Mouse (Mus musculus): ENCODE measurements at regions not wholly inside any gene's neighbourhood (a gene's known extent, or its start where the extent isn't known, plus 50 kb on each side); places are given as distances from the start of the nearest gene placed in this dataset.

- Histone ChIP-seq H3K4me2 (no peak overlapping the region), H3K4me3 (ENCODE audit: low read depth, low read length) (no peak overlapping the region), H3K4me1 (replicated peaks; ENCODE audit: control insufficient read depth, insufficient read depth, low read length) (no peaks in the 10 kb centered on the region), H3K9ac (ENCODE audit: low read depth, low read length) (no peak overlapping the region), H3K9me3 (ENCODE audit: control insufficient read depth, low read length) (no peaks in the 10 kb centered on the region), H3K27ac (ENCODE audit: low read depth, low read length) (no peak overlapping the region), H3K36me3 (ENCODE audit: control insufficient read depth, insufficient read depth, low read length) (no peaks in the 10 kb centered on the region), H3K27me3 (replicated peaks; ENCODE audit: control insufficient read depth, insufficient read depth, low read length) (no peaks in the 10 kb centered on the region)
- ATAC-seq (replicated peaks; ENCODE audit: low FRiP score) (no peak), DNase-seq (ENCODE audit: low spot score) (no peak)
- 55% methylated on average over 2 of the region's 2 CpGs for WGBS
These were observed 151.2 kb upstream of the Kcnip4 start for GRCm38 (mm10) chr5:49675885-49676284.

- Histone ChIP-seq H3K27ac (ENCODE audit: low read depth, low read length) (no peak overlapping the region), H3K4me3 (ENCODE audit: low read depth, low read length) (no peak overlapping the region), H3K4me1 (replicated peaks; ENCODE audit: control insufficient read depth, insufficient read depth, low read length) (no peaks in the 10 kb centered on the region), H3K36me3 (ENCODE audit: control insufficient read depth, insufficient read depth, low read length) (no peaks in the 10 kb centered on the region), H3K4me2 (no peak overlapping the region), H3K9me3 (ENCODE audit: control insufficient read depth, low read length) (no peaks in the 10 kb centered on the region), H3K9ac (ENCODE audit: low read depth, low read length) (no peak overlapping the region), H3K27me3 (replicated peaks; ENCODE audit: control insufficient read depth, insufficient read depth, low read length) (no peaks in the 10 kb centered on the region)
- ATAC-seq (replicated peaks; ENCODE audit: low FRiP score) (no peak), DNase-seq (ENCODE audit: low spot score) (no peak)
These were observed 140.5 kb upstream of the Kcnip4 start for GRCm38 (mm10) chr5:49665196-49665595.

- no peaks in the 10 kb centered on the region for H3K27me3 ChIP-seq (replicated peaks; ENCODE audit: control insufficient read depth, insufficient read depth, low read length)
- no peak overlapping the region for H3K9ac ChIP-seq (ENCODE audit: low read depth, low read length)
- H3K4me1 ChIP-seq (replicated peaks; ENCODE audit: control insufficient read depth, insufficient read depth, low read length), result no peaks in the 10 kb centered on the region
- no peak for DNase-seq (ENCODE audit: low spot score)
- no peak overlapping the region for H3K4me2 ChIP-seq
- no peaks in the 10 kb centered on the region for H3K36me3 ChIP-seq (ENCODE audit: control insufficient read depth, insufficient read depth, low read length)
- no peaks in the 10 kb centered on the region for H3K9me3 ChIP-seq (ENCODE audit: control insufficient read depth, low read length)
- ATAC-seq (replicated peaks; ENCODE audit: low FRiP score), result no peak
- H3K4me3 ChIP-seq (ENCODE audit: low read depth, low read length), result no peak overlapping the region
- no peak overlapping the region for H3K27ac ChIP-seq (ENCODE audit: low read depth, low read length)
- 79% methylated on average over 1 of the region's 1 CpGs for WGBS
These were observed 139.2 kb upstream of the Kcnip4 start for GRCm38 (mm10) chr5:49663928-49664327.

- H3K27me3 ChIP-seq (replicated peaks; ENCODE audit: control insufficient read depth, insufficient read depth, low read length), result no peaks in the 10 kb centered on the region
- no peaks in the 10 kb centered on the region for H3K36me3 ChIP-seq (ENCODE audit: control insufficient read depth, insufficient read depth, low read length)
- no peak overlapping the region for H3K4me2 ChIP-seq
- WGBS, result 57% methylated on average over 3 of the region's 3 CpGs
- H3K4me3 ChIP-seq (ENCODE audit: low read depth, low read length), result no peak overlapping the region
- no peaks in the 10 kb centered on the region for H3K4me1 ChIP-seq (replicated peaks; ENCODE audit: control insufficient read depth, insufficient read depth, low read length)
- ATAC-seq (replicated peaks; ENCODE audit: low FRiP score), result no peak
- no peak for DNase-seq (ENCODE audit: low spot score)
- no peaks in the 10 kb centered on the region for H3K9me3 ChIP-seq (ENCODE audit: control insufficient read depth, low read length)
- H3K27ac ChIP-seq (ENCODE audit: low read depth, low read length), result no peak overlapping the region
- H3K9ac ChIP-seq (ENCODE audit: low read depth, low read length), result no peak overlapping the region
These were observed 137.4 kb upstream of the Kcnip4 start for GRCm38 (mm10) chr5:49662096-49662495.

- ATAC-seq (replicated peaks; ENCODE audit: low FRiP score), result no peak
- no peak overlapping the region for H3K27ac ChIP-seq (ENCODE audit: low read depth, low read length)
- no peaks in the 10 kb centered on the region for H3K27me3 ChIP-seq (replicated peaks; ENCODE audit: control insufficient read depth, insufficient read depth, low read length)
- no peak for DNase-seq (ENCODE audit: low spot score)
- no peak overlapping the region for H3K4me3 ChIP-seq (ENCODE audit: low read depth, low read length)
- H3K4me1 ChIP-seq (replicated peaks; ENCODE audit: control insufficient read depth, insufficient read depth, low read length), result no peaks in the 10 kb centered on the region
- no peaks in the 10 kb centered on the region for H3K36me3 ChIP-seq (ENCODE audit: control insufficient read depth, insufficient read depth, low read length)
- H3K4me2 ChIP-seq, result no peak overlapping the region
- no peaks in the 10 kb centered on the region for H3K9me3 ChIP-seq (ENCODE audit: control insufficient read depth, low read length)
- no peak overlapping the region for H3K9ac ChIP-seq (ENCODE audit: low read depth, low read length)
These were observed 135.9 kb upstream of the Kcnip4 start for GRCm38 (mm10) chr5:49660598-49660997.

GRCm38 (mm10) chr5:49650953-49651352 lies 126.2 kb upstream of the Kcnip4 start:
- no peaks in the 10 kb centered on the region for H3K9me3 ChIP-seq (ENCODE audit: control insufficient read depth, low read length)
- no peak overlapping the region for H3K4me2 ChIP-seq
- H3K36me3 ChIP-seq (ENCODE audit: control insufficient read depth, insufficient read depth, low read length), result no peaks in the 10 kb centered on the region
- DNase-seq (ENCODE audit: low spot score) (no peak), ATAC-seq (replicated peaks; ENCODE audit: low FRiP score) (no peak)
- H3K9ac ChIP-seq (ENCODE audit: low read depth, low read length), result no peak overlapping the region
- no peak overlapping the region for H3K4me3 ChIP-seq (ENCODE audit: low read depth, low read length)
- WGBS, result 90% methylated on average over 5 of the region's 5 CpGs
- no peak overlapping the region for H3K27ac ChIP-seq (ENCODE audit: low read depth, low read length)
- H3K27me3 ChIP-seq (replicated peaks; ENCODE audit: control insufficient read depth, insufficient read depth, low read length), result no peaks in the 10 kb centered on the region
- H3K4me1 ChIP-seq (replicated peaks; ENCODE audit: control insufficient read depth, insufficient read depth, low read length), result no peaks in the 10 kb centered on the region

- Histone ChIP-seq H3K27me3 (replicated peaks; ENCODE audit: control insufficient read depth, insufficient read depth, low read length) (no peaks in the 10 kb centered on the region), H3K9me3 (ENCODE audit: control insufficient read depth, low read length) (no peaks in the 10 kb centered on the region), H3K4me2 (no peak overlapping the region), H3K9ac (ENCODE audit: low read depth, low read length) (no peak overlapping the region), H3K36me3 (ENCODE audit: control insufficient read depth, insufficient read depth, low read length) (no peaks in the 10 kb centered on the region), H3K4me3 (ENCODE audit: low read depth, low read length) (no peak overlapping the region), H3K27ac (ENCODE audit: low read depth, low read length) (no peak overlapping the region), H3K4me1 (replicated peaks; ENCODE audit: control insufficient read depth, insufficient read depth, low read length) (no peaks in the 10 kb centered on the region)
- DNase-seq (ENCODE audit: low spot score) (no peak), ATAC-seq (replicated peaks; ENCODE audit: low FRiP score) (no peak)
- WGBS, result 92% methylated on average over 1 of the region's 1 CpGs
These were observed 121.1 kb upstream of the Kcnip4 start for GRCm38 (mm10) chr5:49645781-49646180.

- DNase-seq (ENCODE audit: low spot score) (no peak), ATAC-seq (replicated peaks; ENCODE audit: low FRiP score) (no peak)
- H3K4me1 ChIP-seq (replicated peaks; ENCODE audit: control insufficient read depth, insufficient read depth, low read length), result no peaks in the 10 kb centered on the region
- WGBS, result 86% methylated on average over 2 of the region's 2 CpGs
- H3K9me3 ChIP-seq (ENCODE audit: control insufficient read depth, low read length), result no peaks in the 10 kb centered on the region
- H3K4me2 ChIP-seq, result no peak overlapping the region
- no peak overlapping the region for H3K9ac ChIP-seq (ENCODE audit: low read depth, low read length)
- H3K27me3 ChIP-seq (replicated peaks; ENCODE audit: control insufficient read depth, insufficient read depth, low read length), result no peaks in the 10 kb centered on the region
- no peak overlapping the region for H3K4me3 ChIP-seq (ENCODE audit: low read depth, low read length)
- no peak overlapping the region for H3K27ac ChIP-seq (ENCODE audit: low read depth, low read length)
- H3K36me3 ChIP-seq (ENCODE audit: control insufficient read depth, insufficient read depth, low read length), result no peaks in the 10 kb centered on the region
These were observed 119.9 kb upstream of the Kcnip4 start for GRCm38 (mm10) chr5:49644606-49645005.

GRCm38 (mm10) chr5:49642439-49642838 lies 117.7 kb upstream of the Kcnip4 start:
- Histone ChIP-seq H3K4me2 (no peak overlapping the region), H3K9ac (ENCODE audit: low read depth, low read length) (no peak overlapping the region), H3K36me3 (ENCODE audit: control insufficient read depth, insufficient read depth, low read length) (no peaks in the 10 kb centered on the region), H3K27me3 (replicated peaks; ENCODE audit: control insufficient read depth, insufficient read depth, low read length) (no peaks in the 10 kb centered on the region), H3K9me3 (ENCODE audit: control insufficient read depth, low read length) (no peaks in the 10 kb centered on the region), H3K4me3 (ENCODE audit: low read depth, low read length) (no peak overlapping the region), H3K27ac (ENCODE audit: low read depth, low read length) (no peak overlapping the region), H3K4me1 (replicated peaks; ENCODE audit: control insufficient read depth, insufficient read depth, low read length) (no peaks in the 10 kb centered on the region)
- DNase-seq (ENCODE audit: low spot score) (no peak), ATAC-seq (replicated peaks; ENCODE audit: low FRiP score) (no peak)
- 59% methylated on average over 2 of the region's 2 CpGs for WGBS

Measured in liver, embryonic 11.5 days (tissue).